Mouse (Mus musculus) ES-Bruce4 (cell line): ENCODE measurements at regions not wholly inside any gene's neighbourhood (a gene's known extent, or its start where the extent isn't known, plus 50 kb on each side); places are given as distances from the start of the nearest gene placed in this dataset.
A peak's percentile ranks its signal among the peaks of the same experiment; 100 is the strongest.

Source experiments
- H3K27ac ChIP-seq: 2 replicates; pipeline ENCODE4 v1.5.1; 2012; ENCODE audit warnings: low read length, inconsistent platforms; ENCODE audit not compliant: insufficient read depth
- H3K27me3 ChIP-seq: 2 replicates; pipeline ENCODE4 v1.6.1; 2012; ENCODE audit warnings: mild to moderate bottlenecking, low read length, inconsistent platforms; ENCODE audit not compliant: control insufficient read depth, poor library complexity, insufficient read depth, severe bottlenecking
- H3K36me3 ChIP-seq: 2 replicates; pipeline ENCODE4 v1.6.1; 2012; ENCODE audit warnings: inconsistent platforms, mild to moderate bottlenecking, low read length, moderate library complexity; ENCODE audit not compliant: control insufficient read depth, poor library complexity, insufficient read depth, severe bottlenecking
- H3K4me1 ChIP-seq: one replicate; pipeline ENCODE4 v1.8.1; 2011; ENCODE audit warnings: low read length; ENCODE audit not compliant: control insufficient read depth, insufficient read depth
- H3K4me3 ChIP-seq: 2 replicates; pipeline ENCODE4 v1.5.1; 2011; ENCODE audit warnings: low read depth, mild to moderate bottlenecking, low read length
- H3K9ac ChIP-seq: 2 replicates; pipeline ENCODE4 v1.6.1; 2012; ENCODE audit warnings: low read depth, mild to moderate bottlenecking, inconsistent platforms; ENCODE audit not compliant: poor library complexity, severe bottlenecking
- H3K9me3 ChIP-seq: replicated peaks from 2 replicates; pipeline ENCODE4 v1.6.1; 2012; ENCODE audit warnings: mild to moderate bottlenecking, low read length, inconsistent platforms; ENCODE audit not compliant: control insufficient read depth, poor library complexity, insufficient read depth, severe bottlenecking
- CTCF ChIP-seq: IDR thresholded peaks from one replicate; pipeline ENCODE4 v1.8.1; 2011; ENCODE audit warnings: low read depth, low read length
- EP300 ChIP-seq: IDR thresholded peaks from 2 replicates; pipeline ENCODE4 v1.6.1; 2011; ENCODE audit warnings: low read depth, low read length; ENCODE audit not compliant: insufficient read depth
- POLR2A ChIP-seq: IDR thresholded peaks from one replicate; pipeline ENCODE4 v1.8.1; 2011; ENCODE audit warnings: low read length; ENCODE audit not compliant: insufficient read depth

- Histone ChIP-seq H3K27me3 (no peaks in the 10 kb centered on the region), H3K4me3 (no peak overlapping the region), H3K36me3 (no peaks in the 10 kb centered on the region), H3K27ac (no peak overlapping the region), H3K9me3 (no peaks in the 10 kb centered on the region), H3K4me1 (peaks cover 6% of the 10 kb centered on the region), H3K9ac (no peak overlapping the region)
- no peak for TF ChIP-seq POLR2A
- no peak for TF ChIP-seq EP300
- TF ChIP-seq CTCF, result no peak
These were observed 137.0 kb upstream of the Rpl38 start for GRCm38 (mm10) chr11:114531241-114531765.

- Histone ChIP-seq H3K9ac (no peak overlapping the region), H3K27me3 (no peaks in the 10 kb centered on the region), H3K4me1 (peaks cover 4% of the 10 kb centered on the region), H3K36me3 (no peaks in the 10 kb centered on the region), H3K27ac (no peak overlapping the region), H3K4me3 (no peak overlapping the region), H3K9me3 (no peaks in the 10 kb centered on the region)
- no peak for TF ChIP-seq EP300
- no peak for TF ChIP-seq CTCF
- no peak for TF ChIP-seq POLR2A
These were observed 139.2 kb upstream of the Rpl38 start for GRCm38 (mm10) chr11:114528937-114529772.

GRCm38 (mm10) chr11:114523444-114524238, 144.7 kb upstream of the Rpl38 start:
- Histone ChIP-seq H3K27me3 (no peaks in the 10 kb centered on the region), H3K27ac (no peak overlapping the region), H3K9ac (no peak overlapping the region), H3K4me1 (peaks cover 1% of the 10 kb centered on the region), H3K9me3 (no peaks in the 10 kb centered on the region), H3K36me3 (no peaks in the 10 kb centered on the region), H3K4me3 (no peak overlapping the region)
- TF ChIP-seq CTCF, result peak; percentile 98
- no peak for TF ChIP-seq EP300
- TF ChIP-seq POLR2A, result no peak

GRCm38 (mm10) chr11:114515278-114515677, 153.0 kb upstream of the Rpl38 start:
- Histone ChIP-seq H3K9me3 (no peaks in the 10 kb centered on the region), H3K27ac (no peak overlapping the region), H3K27me3 (no peaks in the 10 kb centered on the region), H3K36me3 (no peaks in the 10 kb centered on the region), H3K4me1 (no peaks in the 10 kb centered on the region), H3K9ac (no peak overlapping the region), H3K4me3 (no peak overlapping the region)
- no peak for TF ChIP-seq EP300

- Histone ChIP-seq H3K27me3 (no peaks in the 10 kb centered on the region), H3K36me3 (no peaks in the 10 kb centered on the region), H3K27ac (no peak overlapping the region), H3K4me1 (no peaks in the 10 kb centered on the region), H3K9me3 (no peaks in the 10 kb centered on the region), H3K4me3 (no peak overlapping the region), H3K9ac (no peak overlapping the region)
- TF ChIP-seq POLR2A, result no peak
- TF ChIP-seq EP300, result no peak
These were observed 154.2 kb upstream of the Rpl38 start for GRCm38 (mm10) chr11:114514126-114514525.

- H3K4me3 ChIP-seq, result no peak overlapping the region
- H3K27me3 ChIP-seq, result no peaks in the 10 kb centered on the region
- no peak overlapping the region for H3K27ac ChIP-seq
- no peaks in the 10 kb centered on the region for H3K4me1 ChIP-seq
- no peaks in the 10 kb centered on the region for H3K9me3 ChIP-seq
- TF ChIP-seq EP300 (no peak), POLR2A (no peak), CTCF (no peak)
- no peak overlapping the region for H3K9ac ChIP-seq
- H3K36me3 ChIP-seq, result no peaks in the 10 kb centered on the region
These were observed 154.9 kb upstream of the Rpl38 start for GRCm38 (mm10) chr11:114513446-114513845.
